Mouse (Mus musculus): ENCODE data around the gene Ell.

GRCm38 (mm10) chr8:70529741-70530161 is 9.5 kb upstream of the Ell start:
- no peak for TF ChIP-seq GATA1 (IDR thresholded peaks at IDR 0.05; ENCODE audit: low read length)
- TF ChIP-seq TAL1 (IDR thresholded peaks at IDR 0.05; ENCODE audit: low read length): no peak

Measured in erythroblast, embryonic 14.5 days (primary cell).